Mouse (Mus musculus): ENCODE measurements at regions not wholly inside any gene's neighbourhood (a gene's known extent, or its start where the extent isn't known, plus 50 kb on each side); places are given as distances from the start of the nearest gene placed in this dataset.

- no peak for TF ChIP-seq POLR2A (IDR thresholded peaks at IDR 0.05; ENCODE audit: insufficient read depth, low read depth, low read length)
- TF ChIP-seq CTCF (IDR thresholded peaks at IDR 0.05; ENCODE audit: insufficient read depth, low read depth, low read length), result no peak
Observed at GRCm38 (mm10) chr6:50734701-50735100, 80.5 kb upstream of the Npvf start.
